Mouse (Mus musculus) liver, embryonic 18 days (tissue): ENCODE data around the gene Ccdc39. TPM values are rescaled to one million over a fixed set of nuclear protein-coding genes. Genes with fewer than 3 reads are reported as not detected.

Source experiments
- polyA plus RNA-seq: library from polyadenylated mRNA; depleted of rRNA; stranded (reverse); fragments of >200 nt; gene quantifications from 2 replicates; pipeline ENCODE4 v1.2.3, GENCODE M21; 2012; rRNA removed

Ccdc39 gene
- polyA plus RNA-seq = 0.31 and 0.38 TPM in 2 replicates

DNA sequence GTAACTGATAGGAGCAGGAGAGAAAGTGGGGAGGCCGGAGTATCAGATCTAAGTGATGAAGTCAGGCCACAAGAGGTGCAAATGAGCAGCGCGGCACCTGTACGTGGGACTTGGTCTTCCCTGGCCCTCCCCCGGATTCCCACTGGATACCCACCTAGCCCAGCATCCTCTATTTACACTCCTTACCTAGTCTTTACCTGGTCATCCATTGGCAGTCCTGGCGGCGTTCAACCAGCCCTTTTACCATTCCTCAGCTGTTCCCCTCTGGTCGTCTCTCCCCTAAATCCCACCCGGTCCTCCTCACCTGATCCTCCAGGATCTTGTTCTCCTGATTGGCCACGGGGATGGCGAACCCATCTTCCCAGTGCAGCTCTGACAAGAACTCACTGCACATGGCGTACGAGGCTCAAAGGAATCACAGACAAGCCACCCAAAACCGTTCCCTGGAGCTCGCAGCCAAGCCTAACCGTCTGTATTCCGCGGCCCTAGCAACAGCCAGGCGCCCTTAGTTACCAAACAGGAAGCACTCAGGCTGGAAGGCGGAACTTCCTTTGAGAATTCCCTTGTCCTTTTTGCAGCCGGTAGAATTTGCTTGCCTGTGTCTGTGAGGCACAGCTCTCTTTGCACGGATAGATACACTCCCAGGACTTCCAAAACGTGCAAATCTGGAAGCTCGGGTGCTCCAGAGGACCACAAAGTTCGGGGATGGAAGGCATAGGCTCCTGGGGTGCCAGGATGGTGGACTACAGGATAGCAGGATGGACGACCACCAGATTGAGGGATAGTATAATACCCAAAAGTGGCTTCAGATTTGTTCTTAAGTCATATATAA, at the start of gene Ccdc39:
Gene Ccdc39, minus strand, starts transcription at position 510 of the 832 bp plus-strand sequence.

GRCm38 (mm10) chr3:33799617-33800512, 44.2 kb downstream of the Ccdc39 start, which contains the start of gene Ttc14:
Gene Ttc14, plus strand, starts transcription at chr3:33799832.

Other genes with a start within 250 kb of the Ccdc39 start
- 9.1 and 9.9 TPM in 2 replicates for gene Ttc14, start 44.5 kb downstream of the Ccdc39 start, polyA plus RNA-seq
- 24.4 and 24.9 TPM in 2 replicates for gene Fxr1, start 175.6 kb upstream of the Ccdc39 start, polyA plus RNA-seq
- 67.1 and 75.4 TPM in 2 replicates for gene Dnajc19, start 237.0 kb upstream of the Ccdc39 start, polyA plus RNA-seq